Mouse (Mus musculus) ES-E14 (cell line): Measurements from ENCODE around the gene Tm6sf2.

Experiments
- CHD2 ChIP-seq: IDR thresholded peaks from 2 replicates; pipeline ENCODE4 v1.6.1; 2014; ENCODE audit warnings: mild to moderate bottlenecking, low read depth, low read length, inconsistent platforms
- HCFC1 ChIP-seq: IDR thresholded peaks from 2 replicates; pipeline ENCODE4 v1.6.1; 2012; ENCODE audit warnings: low read length, inconsistent platforms, borderline replicate concordance; ENCODE audit not compliant: insufficient read depth
- MAFK ChIP-seq: IDR thresholded peaks from 2 replicates; pipeline ENCODE4 v1.6.1; 2014; ENCODE audit warnings: mild to moderate bottlenecking, low read depth, low read length, inconsistent platforms; ENCODE audit not compliant: insufficient read depth
- ZC3H11A ChIP-seq: IDR thresholded peaks from 2 replicates; pipeline ENCODE4 v1.6.1; 2012; ENCODE audit warnings: low read depth, mild to moderate bottlenecking, inconsistent platforms, low read length, borderline replicate concordance
- ZNF384 ChIP-seq: IDR thresholded peaks from 2 replicates; pipeline ENCODE4 v1.6.1; 2012; ENCODE audit warnings: low read depth, low read length, inconsistent platforms

- TF ChIP-seq ZNF384 (no peak), MAFK (no peak), ZC3H11A (no peak), CHD2 (no peak), HCFC1 (no peak)
Measured at GRCm38 (mm10) chr8:70128435-70128834, 55.7 kb downstream of the Tm6sf2 start.
